Mouse (Mus musculus): ENCODE results near the gene Hivep3.

- TF ChIP-seq POLR2A (IDR thresholded peaks at IDR 0.05; ENCODE audit: control insufficient read depth in 1 of 2, insufficient read depth in 1 of 2, low read depth in 1 of 2, low read length in 2 of 2, poor library complexity in 1 of 2) (no peak), MAFK (IDR thresholded peaks at IDR 0.05; ENCODE audit: borderline replicate concordance, low read depth, low read length) (no peak), HCFC1 (IDR thresholded peaks at IDR 0.05; ENCODE audit: low read depth, low read length) (no peak), CTCF (IDR thresholded peaks at IDR 0.05 in 2 of 3, conservative IDR thresholded peaks at IDR 0.05 in 1 of 3; ENCODE audit: control insufficient read depth in 1 of 3, insufficient read depth in 1 of 3, low read depth in 2 of 3, low read length in 3 of 3, poor library complexity in 1 of 3, severe bottlenecking in 1 of 3) (no peak), GABPA (IDR thresholded peaks at IDR 0.05; ENCODE audit: low read depth, low read length) (no peak)
These were observed 289.7 kb downstream of the Hivep3 start for GRCm38 (mm10) chr4:120023221-120023840.

Measured in MEL (cell line).